Mouse (Mus musculus): ENCODE data around the gene Sgsm3. TPM values are rescaled to one million over a fixed set of nuclear protein-coding genes. Genes with fewer than 3 reads are reported as not detected.

Sgsm3 gene
- total and polyA plus RNA-seq, 2 experiments from 2014 or later = 7.8 to 35.6 TPM

GRCm38 (mm10) chr15:80955836-80956438, 21.6 kb upstream of the Sgsm3 start:
- H3K36me3 ChIP-seq (replicated peaks; ENCODE audit: control insufficient read depth, insufficient read depth, low read length) = peaks cover 82% of the 10 kb centered on the region
- TF ChIP-seq CTCF (IDR thresholded peaks at IDR 0.05; ENCODE audit: low read depth) = no peak
- TF ChIP-seq EP300 (IDR thresholded peaks at IDR 0.05; ENCODE audit: low read depth) = no peak
- H3K9me3 ChIP-seq (replicated peaks; ENCODE audit: control insufficient read depth, low read length) = no peaks in the 10 kb centered on the region
- H3K4me2 ChIP-seq (ENCODE audit: low read depth, low read length) = no peak overlapping the region
- H3K27me3 ChIP-seq (ENCODE audit: control insufficient read depth, insufficient read depth, low read length) = no peaks in the 10 kb centered on the region
- no peak overlapping the region for H3K4me3 ChIP-seq (ENCODE audit: low read depth, low read length)
- no peak overlapping the region for H3K9ac ChIP-seq (replicated peaks; ENCODE audit: low read depth, low read length)
- H3K4me1 ChIP-seq (ENCODE audit: control insufficient read depth, insufficient read depth) = no peaks in the 10 kb centered on the region
- no peak overlapping the region for H3K27ac ChIP-seq (ENCODE audit: low read depth)
- DNase-seq (ENCODE audit: low spot score) = no peak
- WGBS = 84% methylated on average over 12 of the region's 12 CpGs
- no peak for ATAC-seq (ENCODE audit: insufficient read depth, low read depth)

GRCm38 (mm10) chr15:80969371-80969770, 8.2 kb upstream of the Sgsm3 start:
- no peak for ATAC-seq (ENCODE audit: insufficient read depth, low read depth)
- peaks cover 59% of the 10 kb centered on the region for H3K36me3 ChIP-seq (replicated peaks; ENCODE audit: control insufficient read depth, insufficient read depth, low read length)

GRCm38 (mm10) chr15:80974311-80974710, 3.3 kb upstream of the Sgsm3 start:
- H3K27me3 ChIP-seq (ENCODE audit: control insufficient read depth, insufficient read depth, low read length) = no peaks in the 10 kb centered on the region
- 0 out of 2 replicates have a peak, but pooled peaks cover 9% of the 10 kb centered on the region for H3K4me1 ChIP-seq (ENCODE audit: control insufficient read depth, insufficient read depth)
- H3K4me3 ChIP-seq (ENCODE audit: low read depth, low read length) = no peak overlapping the region
- no peak overlapping the region for H3K9ac ChIP-seq (replicated peaks; ENCODE audit: low read depth, low read length)
- H3K36me3 ChIP-seq (replicated peaks; ENCODE audit: control insufficient read depth, insufficient read depth, low read length) = peaks cover 16% of the 10 kb centered on the region
- DNase-seq (ENCODE audit: low spot score) (no peak), ATAC-seq (ENCODE audit: insufficient read depth, low read depth) (no peak)
- TF ChIP-seq EP300 (IDR thresholded peaks at IDR 0.05; ENCODE audit: low read depth) (no peak), CTCF (IDR thresholded peaks at IDR 0.05; ENCODE audit: low read depth) (no peak)
- H3K27ac ChIP-seq (ENCODE audit: low read depth) = no peak overlapping the region
- no peaks in the 10 kb centered on the region for H3K9me3 ChIP-seq (replicated peaks; ENCODE audit: control insufficient read depth, low read length)
- WGBS = 44% methylated on average over 5 of the region's 5 CpGs
- no peak overlapping the region for H3K4me2 ChIP-seq (ENCODE audit: low read depth, low read length)

More at GRCm38 (mm10) chr15:80969371-80969770, 8.2 kb upstream of the Sgsm3 start:
- H3K9me3 ChIP-seq (replicated peaks; ENCODE audit: control insufficient read depth, low read length) = no peaks in the 10 kb centered on the region
- no peak overlapping the region for H3K4me2 ChIP-seq (ENCODE audit: low read depth, low read length)
- no peak overlapping the region for H3K27ac ChIP-seq (ENCODE audit: low read depth)
- no peak for TF ChIP-seq EP300 (IDR thresholded peaks at IDR 0.05; ENCODE audit: low read depth)
- no peak overlapping the region for H3K9ac ChIP-seq (replicated peaks; ENCODE audit: low read depth, low read length)
- no peak for DNase-seq (ENCODE audit: low spot score)
- WGBS = 79% methylated on average over 1 of the region's 1 CpGs
- H3K4me3 ChIP-seq (ENCODE audit: low read depth, low read length) = no peak overlapping the region
- H3K27me3 ChIP-seq (ENCODE audit: control insufficient read depth, insufficient read depth, low read length) = no peaks in the 10 kb centered on the region
- 0 out of 2 replicates have a peak, but pooled peaks cover 6% of the 10 kb centered on the region for H3K4me1 ChIP-seq (ENCODE audit: control insufficient read depth, insufficient read depth)

GRCm38 (mm10) chr15:80975666-80976065, 1.9 kb upstream of the Sgsm3 start:
- Histone ChIP-seq H3K4me2 (ENCODE audit: low read depth, low read length) (no peak overlapping the region), H3K9me3 (replicated peaks; ENCODE audit: control insufficient read depth, low read length) (no peaks in the 10 kb centered on the region), H3K9ac (replicated peaks; ENCODE audit: low read depth, low read length) (no peak overlapping the region), H3K4me1 (ENCODE audit: control insufficient read depth, insufficient read depth) (0 out of 2 replicates have a peak, but pooled peaks cover 9% of the 10 kb centered on the region), H3K36me3 (replicated peaks; ENCODE audit: control insufficient read depth, insufficient read depth, low read length) (peaks cover 2% of the 10 kb centered on the region; the same call in 1 of the 2 replicates), H3K27ac (ENCODE audit: low read depth) (no peak overlapping the region), H3K27me3 (ENCODE audit: control insufficient read depth, insufficient read depth, low read length) (no peaks in the 10 kb centered on the region), H3K4me3 (ENCODE audit: low read depth, low read length) (no peak overlapping the region)
- TF ChIP-seq CTCF (IDR thresholded peaks at IDR 0.05; ENCODE audit: low read depth) (no peak), EP300 (IDR thresholded peaks at IDR 0.05; ENCODE audit: low read depth) (no peak)
- DNase-seq (ENCODE audit: low spot score) (no peak), ATAC-seq (ENCODE audit: insufficient read depth, low read depth) (no peak)
- 88% methylated on average over 3 of the region's 3 CpGs for WGBS

- H3K9ac ChIP-seq (replicated peaks; ENCODE audit: low read depth, low read length) = no peak overlapping the region
- H3K27me3 ChIP-seq (ENCODE audit: control insufficient read depth, insufficient read depth, low read length) = no peaks in the 10 kb centered on the region
- no peak overlapping the region for H3K4me2 ChIP-seq (ENCODE audit: low read depth, low read length)
- TF ChIP-seq EP300 (IDR thresholded peaks at IDR 0.05; ENCODE audit: low read depth) (no peak), CTCF (IDR thresholded peaks at IDR 0.05; ENCODE audit: low read depth) (no peak)
- no peaks in the 10 kb centered on the region for H3K9me3 ChIP-seq (replicated peaks; ENCODE audit: control insufficient read depth, low read length)
- no peak for DNase-seq (ENCODE audit: low spot score)
- no peaks in the 10 kb centered on the region for H3K36me3 ChIP-seq (replicated peaks; ENCODE audit: control insufficient read depth, insufficient read depth, low read length)
- H3K4me3 ChIP-seq (ENCODE audit: low read depth, low read length) = no peak overlapping the region
- H3K27ac ChIP-seq (ENCODE audit: low read depth) = peak overlapping the region; percentile 22; the same call in 1 of the 2 replicates
- 50% methylated on average over 4 of the region's 4 CpGs for WGBS
- no peak for ATAC-seq (ENCODE audit: insufficient read depth, low read depth)
- 0 out of 2 replicates have a peak, but pooled peaks cover 4% of the 10 kb centered on the region for H3K4me1 ChIP-seq (ENCODE audit: control insufficient read depth, insufficient read depth)
Measured at GRCm38 (mm10) chr15:80979611-80980010, 2.0 kb downstream of the Sgsm3 start.

- no peaks in the 10 kb centered on the region for H3K36me3 ChIP-seq (replicated peaks; ENCODE audit: control insufficient read depth, insufficient read depth, low read length)
- no peak overlapping the region for H3K27ac ChIP-seq (ENCODE audit: low read depth)
- H3K9me3 ChIP-seq (replicated peaks; ENCODE audit: control insufficient read depth, low read length) = no peaks in the 10 kb centered on the region
- no peaks in the 10 kb centered on the region for H3K27me3 ChIP-seq (ENCODE audit: control insufficient read depth, insufficient read depth, low read length)
- H3K4me3 ChIP-seq (ENCODE audit: low read depth, low read length) = no peak overlapping the region
- H3K4me2 ChIP-seq (ENCODE audit: low read depth, low read length) = no peak overlapping the region
- ATAC-seq (ENCODE audit: insufficient read depth, low read depth) (no peak), DNase-seq (ENCODE audit: low spot score) (no peak)
- TF ChIP-seq EP300 (IDR thresholded peaks at IDR 0.05; ENCODE audit: low read depth) (no peak), CTCF (IDR thresholded peaks at IDR 0.05; ENCODE audit: low read depth) (no peak)
- 39% methylated on average over 4 of the region's 4 CpGs for WGBS
- no peak overlapping the region for H3K9ac ChIP-seq (replicated peaks; ENCODE audit: low read depth, low read length)
- H3K4me1 ChIP-seq (ENCODE audit: control insufficient read depth, insufficient read depth) = 0 out of 2 replicates have a peak, but pooled peaks cover 4% of the 10 kb centered on the region
Measured at GRCm38 (mm10) chr15:80981176-80981575, 3.6 kb downstream of the Sgsm3 start.
